Mouse (Mus musculus): Measurements from ENCODE around the gene Unc5c. TPM values are rescaled to one million over a fixed set of nuclear protein-coding genes. Genes with fewer than 3 reads are reported as not detected.

The Unc5c gene
- total and polyA plus RNA-seq, 3 experiments, result not detected

GRCm38 (mm10) chr3:141778411-141778919, 313.4 kb downstream of the Unc5c start:
- no peaks in the 10 kb centered on the region for H3K27me3 ChIP-seq (ENCODE audit: control insufficient read depth in 1 of 2, insufficient read depth in 2 of 2, low read length in 2 of 2)
- no peak overlapping the region for H3K9ac ChIP-seq (ENCODE audit: control insufficient read depth, low read depth, low read length, poor library complexity, severe bottlenecking)
- H3K36me3 ChIP-seq (ENCODE audit: control insufficient read depth in 1 of 2, insufficient read depth in 2 of 2, low read length in 2 of 2), result no peaks in the 10 kb centered on the region
- H3K9me3 ChIP-seq (replicated peaks; ENCODE audit: insufficient read depth, low read length), result no peaks in the 10 kb centered on the region
- H3K4me1 ChIP-seq (ENCODE audit: control insufficient read depth in 1 of 2, insufficient read depth in 2 of 2, low read length in 2 of 2), result no peaks in the 10 kb centered on the region
- H3K79me2 ChIP-seq (ENCODE audit: control insufficient read depth, insufficient read depth, low read length, poor library complexity), result no peaks in the 10 kb centered on the region
- no peak overlapping the region for H3K27ac ChIP-seq (ENCODE audit: control insufficient read depth, low read depth, low read length)
- no peak for DNase-seq (ENCODE audit: low read depth, low spot score)
- H3K4me3 ChIP-seq (ENCODE audit: control insufficient read depth in 1 of 2, insufficient read depth in 1 of 2, low read depth in 2 of 2, low read length in 2 of 2), result no peak overlapping the region
- TF ChIP-seq MYC (IDR thresholded peaks at IDR 0.05; ENCODE audit: low read depth, low read length), result no peak
- no peak for TF ChIP-seq NRF1 (IDR thresholded peaks at IDR 0.05; ENCODE audit: insufficient read depth, low read depth, low read length, poor library complexity, severe bottlenecking)
- TF ChIP-seq ZKSCAN1 (IDR thresholded peaks at IDR 0.05; ENCODE audit: low read depth, low read length), result no peak
- no peak for TF ChIP-seq ZMIZ1 (IDR thresholded peaks at IDR 0.05; ENCODE audit: low read depth, low read length)
- no peak for TF ChIP-seq JUND (IDR thresholded peaks at IDR 0.05; ENCODE audit: low read depth, low read length)
- no peak for TF ChIP-seq KAT2A (conservative IDR thresholded peaks at IDR 0.05; ENCODE audit: low read depth, low read length)
- TF ChIP-seq GATA1 (IDR thresholded peaks at IDR 0.05; ENCODE audit: low read depth, low read length), result no peak
- no peak for TF ChIP-seq MYB (IDR thresholded peaks at IDR 0.05; ENCODE audit: low read depth, low read length)
- TF ChIP-seq SMC3 (IDR thresholded peaks at IDR 0.05; ENCODE audit: low read depth, low read length), result no peak
- no peak for TF ChIP-seq ELF1 (IDR thresholded peaks at IDR 0.05; ENCODE audit: low read depth, low read length)

- Histone ChIP-seq H3K79me2 (ENCODE audit: control insufficient read depth, insufficient read depth, low read length, poor library complexity) (no peaks in the 10 kb centered on the region), H3K36me3 (ENCODE audit: control insufficient read depth in 1 of 2, insufficient read depth in 2 of 2, low read length in 2 of 2) (no peaks in the 10 kb centered on the region), H3K9me3 (replicated peaks; ENCODE audit: insufficient read depth, low read length) (no peaks in the 10 kb centered on the region), H3K4me3 (ENCODE audit: control insufficient read depth in 1 of 2, insufficient read depth in 1 of 2, low read depth in 2 of 2, low read length in 2 of 2) (no peak overlapping the region), H3K27ac (ENCODE audit: control insufficient read depth, low read depth, low read length) (no peak overlapping the region), H3K4me1 (ENCODE audit: control insufficient read depth in 1 of 2, insufficient read depth in 2 of 2, low read length in 2 of 2) (no peaks in the 10 kb centered on the region), H3K27me3 (ENCODE audit: control insufficient read depth in 1 of 2, insufficient read depth in 2 of 2, low read length in 2 of 2) (no peaks in the 10 kb centered on the region), H3K9ac (ENCODE audit: control insufficient read depth, low read depth, low read length, poor library complexity, severe bottlenecking) (no peak overlapping the region)
- no peak for DNase-seq (ENCODE audit: low read depth, low spot score)
- TF ChIP-seq USF2 (IDR thresholded peaks at IDR 0.05; ENCODE audit: borderline replicate concordance in 1 of 2, insufficient read depth in 1 of 2, low read depth in 1 of 2, low read length in 2 of 2) (no peak), GABPA (IDR thresholded peaks at IDR 0.05; ENCODE audit: low read depth, low read length) (no peak), CHD2 (IDR thresholded peaks at IDR 0.05; ENCODE audit: low read length) (no peak), ZKSCAN1 (IDR thresholded peaks at IDR 0.05; ENCODE audit: low read depth, low read length) (no peak), E2F4 (IDR thresholded peaks at IDR 0.05; ENCODE audit: borderline replicate concordance, low read depth, low read length) (no peak), NRF1 (IDR thresholded peaks at IDR 0.05; ENCODE audit: insufficient read depth, low read depth, low read length, poor library complexity, severe bottlenecking) (no peak), CHD1 (IDR thresholded peaks at IDR 0.05; ENCODE audit: low read depth, low read length) (no peak), POLR2AphosphoS2 (IDR thresholded peaks at IDR 0.05; ENCODE audit: low read length) (no peak)
These were observed 314.2 kb downstream of the Unc5c start for GRCm38 (mm10) chr3:141779186-141779585.
